Mouse (Mus musculus) T-cell, adult 2 months (primary cell): Measurements from ENCODE around the gene Apom.
A peak's percentile ranks its signal among the peaks of the same experiment; 100 is the strongest.

Experiments used
- DNase-seq: peaks from one replicate; pipeline ENCODE4 v3.0.0; 2022; ENCODE audit warnings: low spot score

The Apom gene

GRCm38 (mm10) chr17:35158850-35159593 is 27.2 kb upstream of the Apom start:
- DNase-seq, result no peak

- DNase-seq, result no peak
Measured at GRCm38 (mm10) chr17:35157661-35158175, 25.9 kb upstream of the Apom start.

GRCm38 (mm10) chr17:35157254-35157653 is 25.4 kb upstream of the Apom start:
- no peak for DNase-seq

- no peak for DNase-seq
Measured at GRCm38 (mm10) chr17:35156461-35157200, 24.8 kb upstream of the Apom start.

- DNase-seq, result no peak
Measured at GRCm38 (mm10) chr17:35155451-35155850, 23.6 kb upstream of the Apom start.

GRCm38 (mm10) chr17:35154616-35155015 is 22.8 kb upstream of the Apom start:
- no peak for DNase-seq

GRCm38 (mm10) chr17:35153931-35154330 is 22.1 kb upstream of the Apom start:
- DNase-seq, result no peak

GRCm38 (mm10) chr17:35153077-35153476 is 21.2 kb upstream of the Apom start:
- no peak for DNase-seq

- DNase-seq, result no peak
Measured at GRCm38 (mm10) chr17:35152121-35152520, 20.3 kb upstream of the Apom start.

GRCm38 (mm10) chr17:35147922-35148639 is 16.2 kb upstream of the Apom start:
- DNase-seq, result no peak

- no peak for DNase-seq
Measured at GRCm38 (mm10) chr17:35147348-35147747, 15.5 kb upstream of the Apom start.

- DNase-seq, result no peak
Measured at GRCm38 (mm10) chr17:35146139-35146538, 14.3 kb upstream of the Apom start.

- no peak for DNase-seq
Measured at GRCm38 (mm10) chr17:35141971-35142370, 10.1 kb upstream of the Apom start.

GRCm38 (mm10) chr17:35140490-35140996 is 8.7 kb upstream of the Apom start:
- no peak for DNase-seq

GRCm38 (mm10) chr17:35139269-35139668 is 7.4 kb upstream of the Apom start:
- no peak for DNase-seq

GRCm38 (mm10) chr17:35135591-35136320 is 3.9 kb upstream of the Apom start:
- peak; percentile 46 for DNase-seq

GRCm38 (mm10) chr17:35134801-35135590 is 3.1 kb upstream of the Apom start, which contains the start of gene Bag6:
Bag6 (plus strand) TSS chr17:35135178.
- DNase-seq, result peak; percentile 95

GRCm38 (mm10) chr17:35133517-35133916 is 1.7 kb upstream of the Apom start:
- DNase-seq, result no peak

- DNase-seq, result no peak
Measured at GRCm38 (mm10) chr17:35132174-35132560, 317 bp upstream of the Apom start.

GRCm38 (mm10) chr17:35131038-35131437 is 812 bp downstream of the Apom start:
- DNase-seq, result no peak

- DNase-seq, result no peak
Measured at GRCm38 (mm10) chr17:35128996-35129395, 2.9 kb downstream of the Apom start.
